Mouse (Mus musculus): ENCODE measurements around the gene Mgat4b. TPM values are rescaled to one million over a fixed set of nuclear protein-coding genes. Genes with fewer than 3 reads are reported as not detected.

Gene Mgat4b
- polyA plus RNA-seq, 1 experiment from 2014 or later: 52.8 TPM

GRCm38 (mm10) chr11:50205434-50205833 is 5.3 kb upstream of the Mgat4b start:
- Histone ChIP-seq H3K36me3 (peaks cover 76% of the 10 kb centered on the region), H3K27me3 (no peaks in the 10 kb centered on the region), H3K4me2 (replicated peaks) (no peak overlapping the region), H3K9me3 (replicated peaks) (no peaks in the 10 kb centered on the region), H3K9ac (no peak overlapping the region), H3K27ac (no peak overlapping the region), H3K4me3 (no peak overlapping the region), H3K4me1 (peaks cover 12% of the 10 kb centered on the region)
- 95% methylated on average over 3 of the region's 3 CpGs for WGBS
- ATAC-seq (ENCODE audit: low FRiP score): no peak

DNA sequence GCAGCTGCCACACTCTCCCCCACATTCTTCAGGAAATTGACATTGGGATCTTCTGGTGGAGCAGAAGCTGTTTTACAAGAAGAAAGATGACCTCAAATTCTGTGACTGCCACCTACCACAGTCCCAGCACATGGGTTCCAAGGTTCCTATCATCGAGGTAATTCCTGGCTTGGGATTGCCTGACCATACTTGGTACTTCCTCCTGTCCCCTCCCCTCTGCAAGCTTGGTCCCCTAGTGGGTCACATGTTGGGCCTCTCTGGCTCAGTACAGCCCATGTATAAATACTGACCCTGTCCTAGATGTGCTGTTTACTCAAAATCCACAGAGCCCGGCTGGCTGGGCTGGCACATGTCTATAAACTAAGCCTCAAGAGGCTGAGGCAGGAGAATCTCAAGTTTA is 4.7 kb upstream of the Mgat4b start:
- H3K9me3 ChIP-seq (replicated peaks): no peaks in the 10 kb centered on the region
- H3K36me3 ChIP-seq: peaks cover 70% of the 10 kb centered on the region
- 96% methylated on average over 2 of the region's 2 CpGs for WGBS
- H3K4me3 ChIP-seq: no peak overlapping the region
- H3K4me2 ChIP-seq (replicated peaks): no peak overlapping the region
- H3K9ac ChIP-seq: no peak overlapping the region
- ATAC-seq (ENCODE audit: low FRiP score): no peak
- H3K27ac ChIP-seq: no peak overlapping the region
- H3K27me3 ChIP-seq: no peaks in the 10 kb centered on the region
- H3K4me1 ChIP-seq: peaks cover 15% of the 10 kb centered on the region

DNA sequence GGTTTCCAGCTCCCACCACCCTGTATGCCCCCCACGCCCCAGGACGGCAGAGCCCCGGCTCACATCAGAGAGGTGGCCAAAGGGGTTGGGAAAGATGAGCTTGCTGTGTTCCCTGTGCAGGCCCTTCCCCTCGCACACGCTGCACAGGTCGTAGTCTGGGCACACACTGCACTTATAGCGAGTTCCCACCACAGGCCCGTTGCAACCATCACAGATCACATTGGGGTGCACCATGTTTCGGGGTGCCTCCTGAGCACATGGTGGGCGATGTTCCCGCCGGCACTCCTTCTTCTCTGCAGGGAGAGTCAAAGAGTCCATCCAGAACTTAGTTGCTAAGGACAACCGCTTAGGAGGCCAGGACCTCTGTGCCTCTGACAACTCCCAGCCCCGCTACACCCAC is 3.3 kb upstream of the Mgat4b start:
- Histone ChIP-seq H3K4me2 (replicated peaks) (no peak overlapping the region), H3K9me3 (replicated peaks) (no peaks in the 10 kb centered on the region), H3K27ac (no peak overlapping the region), H3K4me3 (no peak overlapping the region), H3K9ac (no peak overlapping the region), H3K4me1 (peaks cover 17% of the 10 kb centered on the region), H3K27me3 (no peaks in the 10 kb centered on the region), H3K36me3 (peaks cover 57% of the 10 kb centered on the region)
- WGBS: 95% methylated on average over 14 of the region's 14 CpGs
- no peak for ATAC-seq (ENCODE audit: low FRiP score)

DNA sequence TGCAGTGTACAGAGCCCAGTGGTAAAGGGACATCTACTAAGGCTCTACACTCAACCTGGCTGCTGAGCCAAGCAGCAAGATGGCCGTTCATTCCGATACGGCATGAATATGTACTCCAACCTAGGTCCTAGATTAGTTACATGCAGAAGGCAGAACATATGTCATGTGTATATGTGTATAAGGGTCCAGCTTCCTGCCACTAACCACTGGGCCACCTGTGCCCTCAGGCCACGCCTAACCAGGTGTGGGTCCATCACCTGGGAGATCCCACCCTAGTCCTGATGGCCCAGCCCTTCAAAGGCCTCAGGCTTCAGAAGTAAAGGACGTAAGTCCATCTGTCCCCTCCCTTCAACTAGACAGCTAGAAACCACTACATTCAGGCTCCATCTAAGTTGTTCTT is 2.7 kb upstream of the Mgat4b start:
- ATAC-seq (ENCODE audit: low FRiP score): no peak
- Histone ChIP-seq H3K9me3 (replicated peaks) (no peaks in the 10 kb centered on the region), H3K27me3 (no peaks in the 10 kb centered on the region), H3K4me2 (replicated peaks) (no peak overlapping the region), H3K4me3 (no peak overlapping the region), H3K4me1 (peaks cover 17% of the 10 kb centered on the region), H3K9ac (no peak overlapping the region), H3K27ac (no peak overlapping the region), H3K36me3 (peaks cover 50% of the 10 kb centered on the region)
- WGBS: 94% methylated on average over 5 of the region's 5 CpGs

GRCm38 (mm10) chr11:50210101-50210504 is 587 bp upstream of the Mgat4b start:
- Histone ChIP-seq H3K27ac (peak overlapping the region; percentile 97), H3K27me3 (no peaks in the 10 kb centered on the region), H3K9ac (peak overlapping the region; percentile 94), H3K4me3 (peak overlapping the region; percentile 93), H3K9me3 (replicated peaks) (no peaks in the 10 kb centered on the region), H3K4me1 (peaks cover 17% of the 10 kb centered on the region), H3K4me2 (replicated peaks) (peak overlapping the region; percentile 61), H3K36me3 (peaks cover 31% of the 10 kb centered on the region)
- ATAC-seq (ENCODE audit: low FRiP score): peak; percentile 93
- 0% methylated on average over 24 of the region's 24 CpGs for WGBS

DNA sequence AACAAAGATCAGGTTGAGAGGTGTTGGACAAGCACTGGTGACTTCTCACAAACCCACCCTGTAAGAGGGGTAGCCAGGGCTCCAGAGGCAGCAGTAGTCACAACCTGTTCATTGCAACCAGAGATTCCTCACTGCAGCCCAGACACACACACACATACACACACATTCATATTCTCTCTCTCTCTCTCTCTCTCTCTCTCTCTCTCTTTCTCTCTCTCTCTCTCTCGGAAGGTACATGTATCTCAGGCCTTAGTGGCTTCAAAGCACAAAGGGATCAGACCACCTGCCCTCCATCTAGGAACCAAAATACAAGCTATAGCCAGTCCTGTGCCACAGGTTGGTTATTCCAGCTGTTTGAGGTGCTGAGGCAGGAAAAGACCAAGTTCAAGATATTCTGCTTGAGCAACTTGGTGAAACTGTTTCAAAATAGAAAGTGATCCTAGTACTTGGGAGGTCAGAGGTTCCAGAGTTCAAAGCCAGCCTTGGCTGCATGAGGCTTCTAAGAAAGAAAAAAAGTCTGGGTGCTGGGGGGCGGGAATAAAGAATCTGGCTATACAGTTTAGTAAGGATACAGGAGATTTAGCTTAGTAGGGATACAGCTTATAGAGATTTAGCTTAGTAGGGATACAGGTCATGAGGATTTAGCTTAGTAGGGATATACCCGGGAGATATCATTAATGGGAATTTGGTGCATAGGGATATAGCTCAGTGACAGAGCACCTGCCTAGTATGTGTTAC is 801 bp downstream of the Mgat4b start:
- 92% methylated on average over 3 of the region's 3 CpGs for WGBS
- peak overlapping the region; percentile 97; the same call in 1 of the 2 replicates for H3K27ac ChIP-seq

DNA sequence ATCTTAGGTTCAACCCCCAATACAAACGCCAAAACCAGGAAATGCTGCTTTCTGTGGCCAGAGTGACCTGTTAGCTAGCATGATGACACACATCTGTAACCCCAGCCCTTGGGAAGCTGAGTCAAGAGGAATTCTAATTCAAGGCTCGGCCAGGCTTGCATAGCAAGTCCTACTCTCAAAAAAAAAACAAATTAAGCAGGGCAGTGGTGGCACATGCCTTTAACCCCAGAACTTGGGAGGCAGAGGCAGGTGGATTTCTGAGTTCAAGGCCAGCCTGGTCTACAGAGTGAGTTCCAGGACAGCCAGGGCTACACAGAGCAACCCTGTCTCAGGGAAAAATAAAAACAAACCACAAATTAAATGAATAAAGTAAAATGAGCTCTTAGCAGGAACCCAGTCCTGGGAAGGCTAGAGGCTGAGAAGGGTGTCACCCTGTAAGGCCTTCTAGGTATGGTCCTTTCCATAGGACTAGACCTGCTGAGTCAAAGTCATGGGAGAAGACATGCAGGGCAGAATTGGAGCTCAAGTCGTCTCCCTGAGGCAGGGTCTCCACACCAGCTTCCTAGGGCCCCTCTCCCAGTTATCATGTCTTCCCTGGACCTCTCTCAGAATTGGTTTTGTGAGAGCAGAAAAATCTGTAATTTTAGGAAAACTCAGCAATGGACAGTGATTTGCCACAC is 1.5 kb downstream of the Mgat4b start:
- Histone ChIP-seq H3K4me1 (peaks cover 23% of the 10 kb centered on the region), H3K27ac (no peak overlapping the region), H3K9me3 (replicated peaks) (no peaks in the 10 kb centered on the region), H3K4me3 (no peak overlapping the region), H3K36me3 (peaks cover 10% of the 10 kb centered on the region), H3K9ac (no peak overlapping the region), H3K4me2 (replicated peaks) (no peak overlapping the region), H3K27me3 (no peaks in the 10 kb centered on the region; the same call in 1 of the 2 replicates)
- ATAC-seq (ENCODE audit: low FRiP score): no peak
- 76% methylated on average over 3 of the region's 3 CpGs for WGBS

More for the DNA sequence above, 801 bp downstream of the Mgat4b start:
- H3K9me3 ChIP-seq (replicated peaks): no peaks in the 10 kb centered on the region
- no peak for ATAC-seq (ENCODE audit: low FRiP score)
- peak overlapping the region; percentile 61 for H3K4me2 ChIP-seq (replicated peaks)
- H3K4me1 ChIP-seq: peaks cover 21% of the 10 kb centered on the region
- peak overlapping the region; percentile 93 for H3K4me3 ChIP-seq
- H3K27me3 ChIP-seq: no peaks in the 10 kb centered on the region; the same call in 1 of the 2 replicates
- no peak overlapping the region for H3K9ac ChIP-seq
- H3K36me3 ChIP-seq: peaks cover 17% of the 10 kb centered on the region

- Histone ChIP-seq H3K27me3 (no peaks in the 10 kb centered on the region; the same call in 1 of the 2 replicates), H3K27ac (no peak overlapping the region), H3K9me3 (replicated peaks) (no peaks in the 10 kb centered on the region), H3K4me2 (replicated peaks) (no peak overlapping the region), H3K4me3 (no peak overlapping the region), H3K4me1 (peaks cover 22% of the 10 kb centered on the region), H3K36me3 (0 out of 2 replicates have a peak, but pooled peaks cover under 1% of the 10 kb centered on the region), H3K9ac (no peak overlapping the region)
- ATAC-seq (ENCODE audit: low FRiP score): no peak
- 76% methylated on average over 11 of the region's 11 CpGs for WGBS
Measured at GRCm38 (mm10) chr11:50212848-50213758, 2.4 kb downstream of the Mgat4b start.

DNA sequence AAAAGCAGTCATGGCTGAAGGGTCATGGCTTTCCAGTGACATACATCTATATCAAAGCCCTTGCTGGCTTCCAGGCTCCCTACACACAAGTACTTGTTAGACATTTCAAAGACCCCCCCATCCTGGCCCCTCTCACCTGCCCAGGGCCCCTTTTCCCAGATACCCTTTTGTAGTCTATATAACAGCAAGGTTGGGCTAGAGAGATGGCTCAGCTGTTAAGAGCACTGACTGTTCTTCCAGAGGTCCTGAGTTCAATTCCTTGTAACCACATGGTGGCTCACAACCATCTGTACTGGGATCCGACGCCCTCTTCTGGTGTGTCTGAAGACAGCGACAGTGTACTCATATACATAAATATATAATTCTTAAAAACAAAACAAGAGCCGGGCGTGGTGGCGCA is 3.9 kb downstream of the Mgat4b start:
- 88% methylated on average over 6 of the region's 6 CpGs for WGBS
- Histone ChIP-seq H3K27ac (no peak overlapping the region), H3K27me3 (no peaks in the 10 kb centered on the region; the same call in 1 of the 2 replicates), H3K4me3 (no peak overlapping the region), H3K4me2 (replicated peaks) (no peak overlapping the region), H3K4me1 (peaks cover 11% of the 10 kb centered on the region; the same call in 1 of the 2 replicates), H3K36me3 (no peaks in the 10 kb centered on the region), H3K9ac (no peak overlapping the region), H3K9me3 (replicated peaks) (no peaks in the 10 kb centered on the region)
- no peak for ATAC-seq (ENCODE audit: low FRiP score)

DNA sequence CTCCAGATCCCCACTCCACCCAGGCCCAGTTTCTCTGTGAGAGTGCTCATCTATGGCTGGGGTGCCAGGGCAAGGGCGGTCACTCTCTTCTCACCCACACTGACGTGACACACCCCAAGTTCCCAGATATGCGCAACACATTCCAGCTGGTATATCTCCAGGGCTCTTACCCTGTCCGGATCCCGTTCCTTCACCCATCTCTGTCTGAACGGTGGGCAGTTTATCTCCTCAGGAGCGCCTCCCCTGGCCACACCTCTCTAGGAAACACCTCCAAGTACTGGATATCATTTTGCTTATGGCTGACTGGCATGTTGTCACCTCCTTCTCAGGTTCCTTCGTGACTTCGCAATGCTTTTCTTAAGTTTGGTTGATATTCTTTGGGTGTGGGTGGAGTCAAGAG is 4.9 kb downstream of the Mgat4b start:
- H3K4me2 ChIP-seq (replicated peaks): no peak overlapping the region
- peak overlapping the region; percentile 0; the same call in 1 of the 2 replicates for H3K27ac ChIP-seq
- H3K9me3 ChIP-seq (replicated peaks): no peaks in the 10 kb centered on the region
- H3K27me3 ChIP-seq: no peaks in the 10 kb centered on the region; the same call in 1 of the 2 replicates
- H3K4me3 ChIP-seq: no peak overlapping the region
- H3K9ac ChIP-seq: no peak overlapping the region
- 21% methylated on average over 9 of the region's 9 CpGs for WGBS
- peaks cover 11% of the 10 kb centered on the region; the same call in 1 of the 2 replicates for H3K4me1 ChIP-seq
- no peak for ATAC-seq (ENCODE audit: low FRiP score)
- H3K36me3 ChIP-seq: no peaks in the 10 kb centered on the region

- H3K4me2 ChIP-seq (replicated peaks): no peak overlapping the region
- no peaks in the 10 kb centered on the region; the same call in 1 of the 2 replicates for H3K27me3 ChIP-seq
- H3K36me3 ChIP-seq: no peaks in the 10 kb centered on the region
- peaks cover 6% of the 10 kb centered on the region; the same call in 1 of the 2 replicates for H3K4me1 ChIP-seq
- no peaks in the 10 kb centered on the region for H3K9me3 ChIP-seq (replicated peaks)
- 82% methylated on average over 4 of the region's 4 CpGs for WGBS
- no peak overlapping the region for H3K9ac ChIP-seq
- H3K27ac ChIP-seq: no peak overlapping the region
- H3K4me3 ChIP-seq: no peak overlapping the region
- no peak for ATAC-seq (ENCODE audit: low FRiP score)
Measured at GRCm38 (mm10) chr11:50216724-50217366, 6.2 kb downstream of the Mgat4b start.

All from hindbrain, embryonic 12.5 days (tissue).